Mouse (Mus musculus) megakaryocyte, embryonic 14.5 days (primary cell): Measurements from ENCODE around the gene Epo.

ENCODE experiments used
- FLI1 ChIP-seq: IDR thresholded peaks from 2 replicates; pipeline ENCODE4 v1.6.1; 2012; ENCODE audit warnings: low read length, inconsistent platforms, mixed read lengths
- GATA1 ChIP-seq: IDR thresholded peaks from 3 replicates; pipeline ENCODE4 v1.6.1; 2012; ENCODE audit warnings: mixed read lengths, low read length, inconsistent platforms, borderline replicate concordance

DNA sequence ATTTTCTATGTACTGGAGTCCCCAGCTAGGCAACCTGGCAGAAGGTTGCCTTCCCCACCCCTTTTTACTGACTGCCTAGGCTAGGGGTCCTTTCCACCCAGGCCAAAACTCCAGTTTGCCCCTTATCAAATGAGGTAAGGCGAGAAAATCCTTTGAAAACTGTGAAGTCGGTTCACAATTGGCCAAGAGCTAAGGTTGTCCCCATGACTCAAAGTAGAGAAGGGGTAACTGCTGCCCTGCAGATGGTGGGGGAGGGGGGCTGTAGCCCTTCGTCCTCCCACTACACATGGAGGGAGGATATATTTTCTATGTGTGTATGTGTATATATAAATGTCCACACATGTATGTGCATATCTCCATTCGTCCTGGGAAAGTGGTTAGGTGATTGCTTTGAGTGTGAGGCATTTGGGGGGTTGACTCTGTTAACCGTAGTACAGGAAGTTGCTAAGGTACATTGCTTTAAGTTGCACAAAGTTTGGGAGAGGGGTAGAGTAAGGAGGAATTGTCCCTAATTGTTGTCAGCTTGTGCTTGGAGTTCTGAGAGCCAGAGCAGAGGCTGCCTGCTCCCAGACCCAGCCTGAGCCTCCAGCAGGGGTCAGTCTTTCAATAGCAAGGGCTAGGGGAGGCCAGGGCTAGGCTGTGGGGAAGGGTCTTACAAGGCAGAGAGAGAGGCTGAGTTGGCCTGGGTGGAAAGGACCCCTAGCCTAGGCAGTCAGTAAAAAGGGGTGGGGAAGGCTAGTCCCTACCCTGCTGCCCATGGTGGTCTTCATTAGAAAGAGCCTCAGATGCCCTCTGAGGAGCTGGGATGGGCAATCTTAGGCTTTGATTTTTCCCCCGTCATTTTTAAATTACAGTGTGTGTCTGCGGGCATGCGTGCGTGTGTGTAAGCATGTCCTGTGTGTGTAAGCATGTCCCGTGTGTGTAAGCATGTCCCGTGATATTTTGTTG lies 19.9 kb downstream of the Epo start:
- no peak for TF ChIP-seq GATA1
- no peak for TF ChIP-seq FLI1
